Mouse (Mus musculus) forebrain, embryonic 12.5 days (tissue): ENCODE results near the gene Lcn12. TPM values are rescaled to one million over a fixed set of nuclear protein-coding genes. Genes with fewer than 3 reads are reported as not detected.

Experiments used
- ATAC-seq: fragments of 200-750 bp; cut with Nextera tagmentation; 2 replicates; pipeline ENCODE4 v1.8.0; 2017; ENCODE audit warnings: moderate TSS enrichment; ENCODE audit not compliant: low FRiP score
- H3K27ac ChIP-seq: fragments of 300-500 bp; sonication (generic); 2 replicates; pipeline ENCODE4 v1.5.1; 2016; ENCODE audit warnings: mild to moderate bottlenecking
- H3K27me3 ChIP-seq: fragments of 300-500 bp; sonication (generic); 2 replicates; pipeline ENCODE4 v1.6.1; 2016; ENCODE audit warnings: mild to moderate bottlenecking
- H3K36me3 ChIP-seq: fragments of 300-500 bp; sonication (generic); replicated peaks from 2 replicates; pipeline ENCODE4 v1.6.1; 2016; ENCODE audit warnings: mild to moderate bottlenecking
- H3K4me1 ChIP-seq: fragments of 300-500 bp; sonication (generic); 2 replicates; pipeline ENCODE4 v1.6.1; 2016
- H3K4me2 ChIP-seq: fragments of 300-500 bp; sonication (generic); 2 replicates; pipeline ENCODE4 v1.6.1; 2016; ENCODE audit warnings: mild to moderate bottlenecking, moderate library complexity
- H3K4me3 ChIP-seq: fragments of 300-500 bp; sonication (generic); replicated peaks from 2 replicates; pipeline ENCODE4 v1.5.1; 2016; ENCODE audit warnings: mild to moderate bottlenecking
- H3K9ac ChIP-seq: fragments of 300-500 bp; sonication (generic); 2 replicates; pipeline ENCODE4 v1.6.1; 2016; ENCODE audit warnings: mild to moderate bottlenecking
- H3K9me3 ChIP-seq: fragments of 300-500 bp; sonication (generic); 2 replicates; pipeline ENCODE4 v1.6.1; 2016
- WGBS: fragments of 180-500 bp; shearing (Covaris S2); methylation state at CpG from one replicate; pipeline ENCODE4 v1.1.7; 2016; 5-methylcytosine and 5-hydroxymethylcytosine counted together
- polyA plus RNA-seq: library from polyadenylated mRNA; unstranded; fragments of >200 nt; fragmentation: Nextera tagmentation; extraction: Ambion mirVana; gene quantifications from 2 replicates; pipeline ENCODE4 v1.2.1, GENCODE M21; 2016

The Lcn12 gene
- polyA plus RNA-seq, 1 experiment from 2014 or later: not detected

DNA sequence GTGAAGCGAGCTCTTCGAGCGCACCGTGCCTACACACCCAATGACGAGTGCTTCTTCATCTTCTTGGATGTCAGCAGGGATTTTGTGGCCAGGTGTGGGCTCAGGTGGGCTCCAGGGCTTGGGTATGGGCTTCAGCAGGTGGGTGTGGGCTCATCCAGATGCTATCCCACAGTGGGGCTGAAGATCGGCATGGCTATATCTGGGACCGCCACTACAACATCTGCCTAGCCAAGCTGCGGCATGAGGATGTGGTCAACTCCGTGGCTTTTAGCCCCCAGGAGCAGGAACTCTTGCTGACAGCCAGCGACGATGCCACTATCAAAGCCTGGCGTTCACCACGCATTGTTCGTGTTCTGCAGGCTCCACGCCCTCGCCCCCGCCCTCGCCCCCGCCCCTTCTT lies 10.8 kb upstream of the Lcn12 start:
- Histone ChIP-seq H3K9me3 (no peaks in the 10 kb centered on the region), H3K4me1 (peaks cover 12% of the 10 kb centered on the region), H3K27ac (no peak overlapping the region), H3K36me3 (peaks cover 35% of the 10 kb centered on the region), H3K9ac (no peak overlapping the region), H3K4me3 (no peak overlapping the region), H3K4me2 (no peak overlapping the region), H3K27me3 (no peaks in the 10 kb centered on the region)
- ATAC-seq: no peak
- 96% methylated on average over 19 of the region's 19 CpGs for WGBS

DNA sequence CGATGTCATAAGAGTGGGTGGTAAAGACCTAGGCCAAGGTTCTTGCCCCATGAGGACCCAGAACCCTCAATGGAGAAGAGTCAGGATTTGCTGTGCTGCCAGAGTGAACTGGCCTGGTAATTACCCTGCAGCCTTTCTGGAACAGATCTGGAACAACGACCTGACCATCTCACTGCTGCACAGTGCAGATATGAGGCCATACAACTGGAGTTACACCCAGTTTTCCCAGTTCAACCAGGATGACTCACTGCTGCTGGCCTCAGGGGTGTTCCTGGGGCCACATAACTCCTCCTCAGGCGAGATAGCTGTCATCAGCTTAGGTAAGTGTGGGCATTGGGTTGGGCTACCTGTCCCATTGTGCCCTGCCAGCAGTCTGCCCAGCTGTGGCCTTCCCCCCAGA lies 9.0 kb upstream of the Lcn12 start:
- WGBS: 93% methylated on average over 3 of the region's 3 CpGs
- H3K4me1 ChIP-seq: peaks cover 12% of the 10 kb centered on the region
- no peak overlapping the region for H3K4me2 ChIP-seq
- H3K4me3 ChIP-seq: no peak overlapping the region
- ATAC-seq: no peak
- no peak overlapping the region for H3K9ac ChIP-seq
- no peak overlapping the region for H3K27ac ChIP-seq
- peaks cover 35% of the 10 kb centered on the region for H3K36me3 ChIP-seq
- H3K9me3 ChIP-seq: no peaks in the 10 kb centered on the region
- no peaks in the 10 kb centered on the region for H3K27me3 ChIP-seq

DNA sequence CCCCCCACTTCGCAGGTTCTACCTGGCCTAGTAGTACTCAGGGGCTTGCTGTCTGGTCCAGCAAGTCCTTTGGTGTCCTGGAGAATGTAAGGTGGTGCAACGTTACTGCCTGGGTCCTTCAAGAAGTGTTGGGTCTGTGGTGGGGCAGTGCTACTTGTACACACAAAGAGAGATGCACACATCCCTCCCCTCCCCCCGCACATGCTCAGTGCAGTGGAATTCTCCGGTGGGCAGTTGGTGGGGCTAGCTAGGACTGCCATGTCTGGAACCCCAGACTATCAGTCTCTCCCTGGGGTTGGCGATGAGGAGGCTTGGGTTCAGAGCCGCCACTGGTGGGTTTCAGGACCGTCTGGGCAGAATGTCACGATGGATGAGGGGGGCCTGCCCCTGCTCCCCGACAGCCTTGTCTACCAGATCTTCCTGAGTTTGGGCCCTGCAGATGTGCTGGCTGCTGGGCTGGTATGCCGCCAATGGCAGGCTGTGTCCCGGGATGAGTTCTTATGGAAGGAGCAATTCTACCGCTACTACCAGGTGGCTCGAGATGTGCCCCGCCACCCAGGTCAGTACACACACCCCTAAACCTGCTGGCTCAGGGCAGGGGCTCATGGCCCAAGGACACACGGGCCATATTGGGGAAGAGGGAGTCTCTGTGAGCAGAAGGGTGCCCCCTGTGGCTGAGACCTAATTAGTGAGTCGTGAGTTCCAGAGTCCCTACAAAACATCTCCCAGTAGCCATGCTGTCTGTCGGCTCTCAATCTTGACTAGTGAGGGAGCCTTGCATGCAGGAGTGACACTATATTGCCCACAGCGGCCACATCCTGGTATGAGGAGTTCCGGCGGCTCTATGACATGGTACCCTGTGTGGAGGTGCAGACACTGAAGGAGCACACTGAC lies 8.1 kb upstream of the Lcn12 start, which contains the start of gene C8g:
TSS of gene C8g (minus strand) at position 127 of the 894 bp plus-strand sequence.
- ATAC-seq: no peak
- WGBS: 79% methylated on average over 20 of the region's 20 CpGs
- Histone ChIP-seq H3K36me3 (peaks cover 35% of the 10 kb centered on the region), H3K4me3 (peak within 1 kb of the TSS; percentile 86), H3K4me2 (peak within 1 kb of the TSS; percentile 98), H3K4me1 (peaks cover 12% of the 10 kb centered on the region), H3K9ac (peak within 1 kb of the TSS; percentile 95), H3K9me3 (no peaks in the 10 kb centered on the region), H3K27ac (peak within 1 kb of the TSS; percentile 75; the same call in 1 of the 2 replicates), H3K27me3 (no peaks in the 10 kb centered on the region)

DNA sequence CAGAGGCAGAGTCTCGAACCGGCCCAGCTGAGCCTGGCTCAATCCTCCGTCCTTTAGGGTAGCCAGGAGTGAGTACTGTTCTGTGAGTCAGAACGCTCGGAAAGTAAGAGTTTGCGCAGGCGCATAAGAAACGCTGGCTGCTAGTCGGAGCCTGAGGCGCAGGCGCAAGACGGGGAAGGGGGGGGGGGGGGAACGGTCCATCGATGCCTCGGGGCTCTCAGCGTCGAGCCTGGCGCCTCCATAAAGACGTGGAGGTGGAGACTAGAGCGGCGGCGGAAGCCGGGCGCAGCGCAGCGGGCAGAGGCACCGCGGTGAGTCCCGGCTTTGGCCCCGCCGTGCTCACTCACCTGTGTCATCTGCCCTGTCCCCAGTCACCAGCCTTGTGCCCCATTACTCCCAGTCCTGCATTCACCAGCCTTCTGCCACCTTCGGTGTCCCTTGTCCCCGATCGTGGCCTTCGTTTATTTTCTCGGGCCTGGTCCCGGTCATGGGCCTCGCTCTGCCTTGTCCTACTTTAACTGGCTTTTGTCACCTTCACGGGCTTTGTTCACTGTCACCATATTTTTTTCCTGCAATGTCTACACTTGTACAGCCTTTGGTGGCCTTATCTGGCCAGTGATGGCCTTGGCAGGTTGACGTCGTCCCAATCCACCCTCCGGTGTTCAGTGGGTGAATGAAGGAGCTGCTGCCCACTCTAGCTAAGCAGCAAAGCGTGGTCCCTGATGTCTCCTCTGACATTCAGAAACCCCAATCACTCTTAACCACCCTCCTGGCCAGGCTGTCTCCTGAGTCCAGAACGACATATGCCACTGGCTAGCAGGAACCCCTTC lies 7.1 kb upstream of the Lcn12 start, which contains the start of gene Fbxw5:
TSS of gene Fbxw5 (plus strand) at position 175 of the 830 bp plus-strand sequence.
- no peaks in the 10 kb centered on the region for H3K9me3 ChIP-seq
- peak within 1 kb of the TSS; percentile 95 for H3K9ac ChIP-seq
- H3K4me3 ChIP-seq: peak within 1 kb of the TSS; percentile 86
- ATAC-seq: peak; percentile 90
- peak within 1 kb of the TSS; percentile 75; the same call in 1 of the 2 replicates for H3K27ac ChIP-seq
- WGBS: 1% methylated on average over 34 of the region's 44 CpGs
- peaks cover 31% of the 10 kb centered on the region for H3K36me3 ChIP-seq
- H3K4me1 ChIP-seq: peaks cover 12% of the 10 kb centered on the region
- no peaks in the 10 kb centered on the region for H3K27me3 ChIP-seq
- peak within 1 kb of the TSS; percentile 98 for H3K4me2 ChIP-seq

DNA sequence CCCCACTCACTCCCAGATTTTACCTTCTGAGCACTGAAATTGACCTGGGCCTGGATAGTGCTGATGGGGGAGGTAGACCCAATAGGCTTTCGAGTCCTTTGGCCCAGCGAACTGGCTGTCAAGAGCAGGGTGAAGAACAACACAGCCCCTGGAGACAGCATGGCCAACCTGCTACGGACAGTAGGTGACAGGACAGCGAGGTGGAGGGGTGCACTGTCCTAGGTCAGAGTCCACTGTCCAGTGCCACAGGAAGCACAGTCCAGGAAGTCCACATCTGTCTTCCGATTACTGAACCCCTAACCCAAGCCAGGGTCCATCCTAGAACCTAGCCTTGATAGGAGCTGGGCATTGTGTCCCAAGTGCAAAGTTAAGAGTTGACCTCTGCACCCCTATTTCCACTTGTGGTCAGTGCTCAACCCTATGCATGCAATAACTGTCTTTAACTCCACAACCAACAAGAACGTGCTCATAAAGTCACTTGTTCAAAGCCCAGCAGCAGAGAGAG lies 6.4 kb upstream of the Lcn12 start:
- peak overlapping the region; percentile 86 for H3K4me3 ChIP-seq
- H3K4me2 ChIP-seq: peak overlapping the region; percentile 56
- peaks cover 24% of the 10 kb centered on the region for H3K36me3 ChIP-seq
- peaks cover 12% of the 10 kb centered on the region for H3K4me1 ChIP-seq
- peak overlapping the region; percentile 95; the same call in 1 of the 2 replicates for H3K9ac ChIP-seq
- H3K9me3 ChIP-seq: no peaks in the 10 kb centered on the region
- no peaks in the 10 kb centered on the region for H3K27me3 ChIP-seq
- H3K27ac ChIP-seq: no peak overlapping the region
- 71% methylated on average over 6 of the region's 6 CpGs for WGBS
- ATAC-seq: peak; percentile 53

DNA sequence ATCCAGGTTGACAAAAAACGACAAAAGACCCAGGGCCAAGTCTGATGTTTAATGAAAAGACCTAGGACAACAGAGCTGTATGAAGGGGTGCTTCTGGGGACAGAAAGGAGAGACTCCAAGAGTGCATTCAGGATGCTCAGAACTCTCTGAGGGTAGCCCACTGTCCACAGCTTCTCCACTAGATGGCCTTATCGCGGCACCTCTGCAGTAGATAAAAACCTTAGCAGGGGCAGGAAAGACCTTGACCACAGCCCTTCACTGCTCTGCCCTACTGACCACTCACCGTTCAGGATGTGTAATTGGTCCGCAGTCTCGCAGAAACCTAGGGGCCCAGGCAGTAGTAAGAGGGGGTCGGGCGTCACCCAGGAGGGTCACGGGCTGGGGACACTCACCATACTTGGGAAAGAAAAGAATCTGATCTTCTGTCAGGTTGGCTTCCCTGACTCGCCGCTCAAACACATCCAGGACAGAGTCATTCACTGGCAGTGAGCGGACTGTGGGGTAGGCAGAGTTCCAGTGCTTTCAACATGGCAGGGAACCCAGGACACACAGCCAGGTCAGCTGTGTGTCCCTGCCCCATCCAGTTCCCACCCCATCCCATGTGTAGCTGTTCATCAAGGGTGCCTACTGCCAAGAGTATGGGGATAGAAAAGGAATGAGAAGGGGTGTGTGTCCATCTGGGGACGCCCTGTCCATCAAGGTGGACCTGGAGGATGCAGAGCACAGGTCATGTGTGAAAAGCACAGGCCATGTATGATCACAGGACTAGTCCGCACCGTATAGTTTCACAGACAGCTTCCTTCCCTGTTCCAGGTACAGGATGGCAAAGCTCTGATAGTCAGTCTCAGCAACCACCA lies 5.1 kb upstream of the Lcn12 start:
- peaks cover 12% of the 10 kb centered on the region for H3K4me1 ChIP-seq
- no peaks in the 10 kb centered on the region for H3K27me3 ChIP-seq
- H3K36me3 ChIP-seq: peaks cover 11% of the 10 kb centered on the region
- H3K9ac ChIP-seq: no peak overlapping the region
- no peaks in the 10 kb centered on the region for H3K9me3 ChIP-seq
- no peak overlapping the region for H3K4me2 ChIP-seq
- no peak overlapping the region for H3K27ac ChIP-seq
- 75% methylated on average over 15 of the region's 15 CpGs for WGBS
- no peak overlapping the region for H3K4me3 ChIP-seq
- no peak for ATAC-seq

DNA sequence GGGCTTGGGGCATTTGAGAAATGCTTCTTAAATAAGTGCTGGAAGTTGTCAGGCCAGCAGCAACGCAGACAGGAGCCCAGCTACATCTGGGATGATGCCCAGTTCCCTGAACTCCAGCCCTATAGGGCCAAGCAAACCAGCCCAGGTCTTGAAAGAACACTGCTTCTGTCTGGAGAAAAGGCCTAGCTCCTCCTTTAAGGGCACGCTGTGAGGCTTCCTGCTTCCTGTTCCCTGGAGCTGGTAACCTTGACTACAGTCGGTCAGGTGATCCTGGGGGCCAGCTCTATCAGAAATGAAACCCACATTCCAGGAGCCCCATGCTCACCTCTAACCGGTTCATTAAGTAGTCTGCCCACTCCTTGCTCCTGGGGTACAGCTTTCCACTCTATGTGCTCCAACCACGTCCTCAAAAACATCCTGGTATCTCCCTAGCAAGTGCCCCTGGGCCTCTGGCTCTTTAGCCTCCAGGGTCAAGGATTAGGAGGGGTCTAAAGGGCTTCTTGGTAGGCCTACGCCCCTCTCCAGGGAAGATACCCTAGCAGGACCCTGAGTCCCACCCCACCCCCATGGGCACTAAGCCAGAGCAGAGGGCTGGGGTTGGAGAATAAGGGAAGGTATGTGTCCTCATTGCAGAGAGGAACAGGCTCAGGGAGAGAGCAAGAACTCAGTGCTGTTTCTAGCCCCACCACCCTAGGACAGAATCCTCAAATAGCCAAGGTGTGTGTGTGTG lies 4.3 kb upstream of the Lcn12 start:
- H3K36me3 ChIP-seq: peaks cover 3% of the 10 kb centered on the region
- peaks cover 12% of the 10 kb centered on the region for H3K4me1 ChIP-seq
- H3K9ac ChIP-seq: no peak overlapping the region
- H3K4me3 ChIP-seq: no peak overlapping the region
- no peak overlapping the region for H3K27ac ChIP-seq
- no peaks in the 10 kb centered on the region for H3K9me3 ChIP-seq
- no peaks in the 10 kb centered on the region for H3K27me3 ChIP-seq
- no peak overlapping the region for H3K4me2 ChIP-seq
- ATAC-seq: no peak
- WGBS: 61% methylated on average over 6 of the region's 6 CpGs

DNA sequence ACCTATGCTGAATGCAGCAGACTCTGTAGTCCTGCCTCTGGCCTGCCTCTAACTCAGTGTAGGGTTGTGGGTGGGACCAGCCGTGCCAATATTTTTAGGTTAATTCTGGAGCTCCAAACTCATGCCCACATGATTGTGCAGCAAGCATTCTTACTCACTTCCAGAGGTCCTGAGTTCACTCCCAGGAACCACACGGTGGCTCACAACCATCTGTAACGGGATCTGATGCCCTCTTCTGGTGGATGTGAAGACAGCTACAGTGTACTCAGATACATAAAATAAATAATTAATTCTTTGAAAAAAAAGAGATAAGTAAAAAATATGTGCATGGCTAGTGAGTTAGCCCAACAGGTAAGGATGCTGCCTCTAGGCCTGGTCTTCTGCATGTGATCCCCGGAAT lies 2.8 kb upstream of the Lcn12 start:
- no peak for ATAC-seq
- Histone ChIP-seq H3K36me3 (no peaks in the 10 kb centered on the region), H3K27me3 (no peaks in the 10 kb centered on the region), H3K9me3 (no peaks in the 10 kb centered on the region), H3K4me3 (no peak overlapping the region), H3K9ac (no peak overlapping the region), H3K4me1 (peaks cover 4% of the 10 kb centered on the region), H3K4me2 (no peak overlapping the region), H3K27ac (no peak overlapping the region)
- 45% methylated on average over 4 of the region's 4 CpGs for WGBS

DNA sequence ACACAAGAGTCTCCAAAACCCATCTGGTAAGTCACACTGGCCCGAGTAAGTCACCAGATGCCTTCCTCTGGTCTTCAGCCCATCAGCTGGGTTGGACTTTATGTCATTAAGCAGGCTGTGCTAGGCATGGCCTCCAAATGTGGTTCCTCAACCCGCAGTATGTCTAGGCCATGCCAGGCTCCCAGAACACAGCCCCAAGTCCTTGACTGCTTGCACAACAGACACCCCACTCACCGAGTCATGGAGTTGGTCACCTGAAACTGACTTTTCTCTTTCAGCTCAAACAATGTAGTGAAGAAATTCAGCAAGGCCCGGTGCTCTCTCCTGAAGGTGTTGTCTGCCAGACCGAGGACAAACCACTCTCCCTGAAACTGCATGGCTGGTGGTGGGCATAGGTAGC lies 723 bp downstream of the Lcn12 start:
- no peak overlapping the region for H3K27ac ChIP-seq
- WGBS: 88% methylated on average over 5 of the region's 5 CpGs
- no peak overlapping the region for H3K4me2 ChIP-seq
- no peaks in the 10 kb centered on the region for H3K27me3 ChIP-seq
- no peaks in the 10 kb centered on the region for H3K9me3 ChIP-seq
- H3K36me3 ChIP-seq: no peaks in the 10 kb centered on the region
- no peaks in the 10 kb centered on the region for H3K4me1 ChIP-seq
- H3K4me3 ChIP-seq: no peak overlapping the region
- ATAC-seq: no peak
- no peak overlapping the region for H3K9ac ChIP-seq

DNA sequence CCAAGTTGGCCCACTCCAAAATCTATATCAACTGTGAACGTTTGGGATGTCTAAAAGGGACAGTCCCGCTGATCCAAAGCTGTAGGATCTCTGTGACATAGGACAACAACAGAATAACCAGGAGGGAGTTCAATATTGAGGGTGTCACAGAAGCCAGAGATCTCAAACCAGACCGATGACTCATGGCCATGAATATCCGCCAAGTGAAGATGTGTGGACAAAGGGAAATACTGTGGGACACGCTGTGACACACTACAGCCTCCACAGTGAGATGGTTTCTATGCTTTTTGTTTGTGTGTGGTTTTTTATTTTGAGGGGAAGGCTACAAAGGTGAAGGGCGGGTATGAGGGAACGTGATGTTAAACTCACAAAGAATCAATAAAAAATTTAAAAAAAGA lies 5.0 kb downstream of the Lcn12 start:
- WGBS: 80% methylated on average over 7 of the region's 7 CpGs
- no peak for ATAC-seq
- no peak overlapping the region for H3K9ac ChIP-seq
- H3K9me3 ChIP-seq: no peaks in the 10 kb centered on the region
- no peaks in the 10 kb centered on the region for H3K4me1 ChIP-seq
- no peak overlapping the region for H3K4me2 ChIP-seq
- H3K36me3 ChIP-seq: no peaks in the 10 kb centered on the region
- no peak overlapping the region for H3K4me3 ChIP-seq
- no peak overlapping the region for H3K27ac ChIP-seq
- 0 out of 2 replicates have a peak, but pooled peaks cover 3% of the 10 kb centered on the region for H3K27me3 ChIP-seq
